Mouse (Mus musculus): ENCODE measurements around the gene Styx. TPM values are rescaled to one million over a fixed set of nuclear protein-coding genes. Genes with fewer than 3 reads are reported as not detected.

Gene Styx
- polyA plus RNA-seq (2016; fragmentation: Nextera tagmentation; extraction: Ambion mirVana), result 47.1 and 52.0 TPM in 2 replicates

DNA sequence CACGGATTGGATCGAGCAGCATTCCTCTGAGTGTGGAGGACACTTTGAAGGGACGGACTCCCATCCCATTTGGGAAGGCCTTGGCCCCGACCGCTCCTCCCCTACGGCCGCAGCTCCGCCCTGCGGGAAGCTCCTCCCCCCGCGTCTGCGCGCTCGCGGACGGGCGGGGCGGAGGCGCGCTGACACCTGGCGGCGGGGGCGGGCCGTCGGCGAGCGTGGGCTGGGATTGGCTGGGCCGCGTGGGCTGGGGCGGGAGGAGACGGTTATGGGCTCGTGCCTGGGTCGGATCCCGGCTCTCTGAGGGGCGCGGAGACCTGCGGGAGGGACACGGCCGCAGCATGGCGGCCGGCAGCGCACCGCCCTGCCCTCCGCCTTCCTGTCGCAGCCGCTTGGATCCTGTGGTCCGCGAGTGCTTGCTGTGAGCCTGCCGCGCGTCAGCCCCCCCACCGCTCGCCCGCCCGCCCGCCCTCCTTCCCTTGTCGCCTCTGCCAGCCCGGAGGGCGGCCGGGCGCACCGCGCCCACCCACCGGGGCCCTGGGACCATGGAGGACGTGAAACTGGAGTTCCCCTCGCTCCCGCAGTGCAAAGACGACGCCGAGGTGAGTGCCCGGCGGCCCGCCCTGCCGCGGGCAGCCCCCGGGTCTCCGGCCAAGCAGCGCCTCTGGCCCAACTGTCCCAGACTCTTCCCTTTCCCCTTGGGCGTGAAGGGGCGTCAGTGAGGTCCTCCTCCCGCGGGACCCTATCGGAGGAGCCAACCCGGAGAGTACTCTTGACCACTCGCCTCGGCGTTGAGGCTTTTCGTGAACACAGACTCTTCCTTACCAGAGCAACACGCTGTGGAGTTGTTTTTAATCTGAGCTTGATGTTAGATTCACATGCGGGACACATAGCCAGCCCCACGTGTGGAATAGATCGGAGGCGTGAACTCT, at the start of gene Styx:
TSS of gene Styx (plus strand) at position 163 of the 929 bp plus-strand sequence.
- Histone ChIP-seq H3K27me3 (replicated peaks) (no peaks in the 10 kb centered on the region), H3K27ac (no peak within 1 kb of the TSS), H3K4me1 (peaks cover 3% of the 10 kb centered on the region), H3K36me3 (peaks cover 18% of the 10 kb centered on the region), H3K4me3 (peak within 1 kb of the TSS; percentile 69), H3K4me2 (replicated peaks) (peak within 1 kb of the TSS; percentile 73), H3K9ac (peak within 1 kb of the TSS; percentile 72), H3K9me3 (no peaks in the 10 kb centered on the region)
- ATAC-seq (ENCODE audit: low FRiP score, low read depth), result peak; percentile 98
- under 1% methylated on average over 89 of the region's 93 CpGs for whole genome bisulfite sequencing

DNA sequence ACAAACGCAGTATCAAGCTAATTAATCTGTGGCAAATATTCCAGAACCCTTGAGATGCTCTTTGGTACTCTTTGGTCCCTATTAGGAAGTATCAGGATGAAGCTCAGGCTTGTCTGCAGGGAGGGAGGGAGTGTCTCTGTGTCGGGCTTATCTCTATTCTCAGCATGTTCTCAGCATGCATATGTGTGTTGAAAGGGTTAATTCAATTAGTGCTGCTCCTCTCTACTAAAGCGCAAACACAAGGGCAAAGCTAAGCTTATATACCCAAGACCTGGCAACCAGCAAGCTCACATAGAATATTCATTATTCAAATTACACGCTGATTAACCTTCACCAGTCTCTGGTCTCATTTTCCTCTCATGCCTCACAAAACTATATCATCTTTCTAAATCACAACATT, 47.0 kb upstream of the Styx start:
- H3K27me3 ChIP-seq (replicated peaks), result no peaks in the 10 kb centered on the region
- ATAC-seq (ENCODE audit: low FRiP score, low read depth), result peak; percentile 77
- H3K4me3 ChIP-seq, result no peak overlapping the region
- no peak overlapping the region for H3K9ac ChIP-seq
- no peak overlapping the region for H3K27ac ChIP-seq
- no peaks in the 10 kb centered on the region for H3K9me3 ChIP-seq
- H3K4me2 ChIP-seq (replicated peaks), result no peak overlapping the region
- peaks cover 22% of the 10 kb centered on the region for H3K36me3 ChIP-seq
- no peaks in the 10 kb centered on the region for H3K4me1 ChIP-seq
- 57% methylated on average over 4 of the region's 4 CpGs for WGBS

DNA sequence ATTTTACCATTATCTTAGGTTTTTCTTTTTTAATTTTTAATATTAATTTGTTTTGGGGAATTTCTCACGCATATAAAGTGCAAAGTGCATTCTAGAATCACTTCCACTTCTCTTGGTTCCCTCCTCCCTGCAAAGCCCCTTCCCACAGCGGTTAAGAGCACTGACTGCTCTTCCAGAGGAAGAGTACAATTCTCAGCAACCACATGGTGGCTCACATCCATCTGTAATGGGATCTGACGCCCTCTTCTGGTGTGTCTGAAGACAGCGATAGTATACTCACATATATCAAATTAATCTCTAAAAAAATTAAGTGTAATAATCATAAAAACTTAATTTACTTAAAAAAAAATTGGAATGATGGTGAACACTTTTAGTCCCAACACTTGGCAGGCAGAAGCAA, 46.5 kb upstream of the Styx start:
- H3K4me1 ChIP-seq, result no peaks in the 10 kb centered on the region
- no peak overlapping the region for H3K27ac ChIP-seq
- H3K4me3 ChIP-seq, result no peak overlapping the region
- no peak overlapping the region for H3K9ac ChIP-seq
- 71% methylated on average over 4 of the region's 4 CpGs for WGBS
- peaks cover 17% of the 10 kb centered on the region for H3K36me3 ChIP-seq
- ATAC-seq (ENCODE audit: low FRiP score, low read depth), result peak; percentile 39
- H3K27me3 ChIP-seq (replicated peaks), result no peaks in the 10 kb centered on the region
- H3K4me2 ChIP-seq (replicated peaks), result no peak overlapping the region
- H3K9me3 ChIP-seq, result no peaks in the 10 kb centered on the region

DNA sequence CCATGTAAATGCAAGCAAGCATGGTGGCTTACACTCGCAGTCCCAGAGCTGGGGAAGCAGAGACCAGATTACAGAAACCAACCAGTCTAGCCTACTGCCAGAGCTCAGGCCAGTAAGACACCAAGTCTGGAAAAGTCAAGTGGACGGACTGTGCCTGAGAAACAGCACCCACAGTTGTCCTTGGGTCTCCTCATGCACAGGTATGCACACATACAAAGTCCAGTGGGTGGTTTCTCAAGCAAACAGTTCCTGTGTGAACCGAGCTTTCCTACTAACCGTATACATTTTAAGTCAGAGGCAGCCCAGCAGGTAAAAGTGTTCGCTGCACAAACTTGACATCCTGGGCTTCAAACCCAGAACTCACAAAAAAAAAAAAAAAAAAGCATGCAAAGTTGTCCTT, 45.0 kb upstream of the Styx start:
- WGBS, result 90% methylated on average over 5 of the region's 5 CpGs
- Histone ChIP-seq H3K4me2 (replicated peaks) (no peak overlapping the region), H3K36me3 (peaks cover 8% of the 10 kb centered on the region), H3K9ac (no peak overlapping the region), H3K4me1 (no peaks in the 10 kb centered on the region), H3K4me3 (no peak overlapping the region), H3K27me3 (replicated peaks) (no peaks in the 10 kb centered on the region), H3K9me3 (no peaks in the 10 kb centered on the region), H3K27ac (no peak overlapping the region)
- ATAC-seq (ENCODE audit: low FRiP score, low read depth), result no peak

DNA sequence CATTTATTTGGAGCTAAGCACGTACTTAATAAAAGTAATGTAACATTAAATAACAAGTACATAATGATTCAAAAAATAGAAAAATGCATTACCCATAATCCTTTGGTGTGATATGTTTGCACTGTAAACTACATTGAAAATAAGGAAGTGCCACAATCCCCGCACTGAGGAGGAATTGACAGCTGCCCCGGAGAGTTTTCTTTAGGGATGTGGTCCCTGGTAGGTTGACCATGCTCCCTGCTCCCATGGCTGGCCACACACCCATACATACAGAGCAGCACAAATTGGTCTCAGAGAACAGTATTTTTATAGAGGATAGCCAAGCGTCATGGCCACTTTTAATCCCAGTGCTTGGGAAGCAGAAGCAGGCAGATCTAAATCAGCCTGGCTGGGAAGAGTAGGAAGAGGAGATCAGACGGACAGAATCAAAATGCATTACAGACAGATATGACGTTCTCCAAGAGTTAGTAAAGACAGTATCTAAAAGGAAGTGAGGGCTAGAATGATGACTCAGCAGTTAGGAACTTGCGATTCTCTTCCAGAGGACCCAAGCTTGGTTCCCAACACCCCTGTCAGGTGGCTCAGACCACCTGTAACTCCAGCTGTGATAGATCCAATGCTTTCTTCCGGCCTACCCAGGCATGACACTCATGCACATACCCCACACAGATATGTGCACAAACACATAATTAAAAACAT, 43.1 kb upstream of the Styx start:
- Histone ChIP-seq H3K9me3 (no peaks in the 10 kb centered on the region), H3K27ac (no peak overlapping the region), H3K36me3 (no peaks in the 10 kb centered on the region; the same call in 1 of the 2 replicates), H3K4me3 (no peak overlapping the region), H3K4me1 (no peaks in the 10 kb centered on the region), H3K4me2 (replicated peaks) (no peak overlapping the region), H3K9ac (no peak overlapping the region), H3K27me3 (replicated peaks) (no peaks in the 10 kb centered on the region)
- ATAC-seq (ENCODE audit: low FRiP score, low read depth), result no peak
- WGBS, result 94% methylated on average over 8 of the region's 8 CpGs

DNA sequence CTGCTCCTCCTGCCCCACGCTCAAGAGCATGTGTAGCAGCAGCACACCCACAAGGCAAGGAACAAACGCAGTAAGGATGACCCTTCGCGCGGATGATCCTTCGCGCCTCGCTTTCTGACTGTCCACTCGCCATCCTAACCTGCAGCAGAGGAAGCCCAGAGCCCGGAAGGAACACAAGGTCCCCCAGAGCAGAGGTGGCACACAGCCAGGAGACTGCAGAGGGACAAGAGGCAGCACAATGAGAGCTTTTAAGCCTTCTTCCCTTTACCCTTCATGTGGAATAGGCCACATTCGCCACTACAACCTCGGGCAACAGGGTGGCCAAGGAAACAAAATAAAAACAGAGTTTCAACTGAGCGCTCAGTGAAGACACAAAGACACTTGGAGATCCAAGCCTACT, 41.2 kb upstream of the Styx start:
- H3K4me2 ChIP-seq (replicated peaks), result no peak overlapping the region
- no peak for ATAC-seq (ENCODE audit: low FRiP score, low read depth)
- no peaks in the 10 kb centered on the region for H3K4me1 ChIP-seq
- H3K9me3 ChIP-seq, result no peaks in the 10 kb centered on the region
- no peaks in the 10 kb centered on the region for H3K27me3 ChIP-seq (replicated peaks)
- H3K27ac ChIP-seq, result no peak overlapping the region
- no peak overlapping the region for H3K9ac ChIP-seq
- H3K4me3 ChIP-seq, result no peak overlapping the region
- WGBS, result 92% methylated on average over 13 of the region's 13 CpGs
- no peaks in the 10 kb centered on the region; the same call in 1 of the 2 replicates for H3K36me3 ChIP-seq

DNA sequence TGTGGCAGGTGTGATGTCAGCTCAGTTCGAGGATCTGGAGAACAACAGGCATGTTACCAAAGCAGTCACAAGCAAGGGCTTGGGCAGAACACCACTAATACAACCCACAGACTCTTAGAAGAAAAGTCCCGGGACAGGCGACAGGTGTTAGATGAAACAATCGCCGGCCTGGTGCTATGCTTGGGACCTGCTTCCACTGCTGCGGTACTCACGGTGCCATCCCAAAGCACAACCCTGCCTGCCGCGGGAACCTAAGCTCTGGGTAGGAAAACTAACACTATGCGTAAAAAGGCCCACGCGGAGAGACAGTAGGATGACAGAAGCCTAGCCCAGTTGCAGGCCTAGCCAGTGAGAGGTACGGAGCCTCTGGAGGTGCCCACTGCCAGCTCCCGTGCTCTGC, 40.8 kb upstream of the Styx start:
- Histone ChIP-seq H3K36me3 (no peaks in the 10 kb centered on the region; the same call in 1 of the 2 replicates), H3K4me2 (replicated peaks) (no peak overlapping the region), H3K4me1 (no peaks in the 10 kb centered on the region), H3K27ac (no peak overlapping the region), H3K9me3 (no peaks in the 10 kb centered on the region), H3K9ac (no peak overlapping the region), H3K27me3 (replicated peaks) (no peaks in the 10 kb centered on the region), H3K4me3 (no peak overlapping the region)
- no peak for ATAC-seq (ENCODE audit: low FRiP score, low read depth)
- WGBS, result 91% methylated on average over 14 of the region's 14 CpGs

DNA sequence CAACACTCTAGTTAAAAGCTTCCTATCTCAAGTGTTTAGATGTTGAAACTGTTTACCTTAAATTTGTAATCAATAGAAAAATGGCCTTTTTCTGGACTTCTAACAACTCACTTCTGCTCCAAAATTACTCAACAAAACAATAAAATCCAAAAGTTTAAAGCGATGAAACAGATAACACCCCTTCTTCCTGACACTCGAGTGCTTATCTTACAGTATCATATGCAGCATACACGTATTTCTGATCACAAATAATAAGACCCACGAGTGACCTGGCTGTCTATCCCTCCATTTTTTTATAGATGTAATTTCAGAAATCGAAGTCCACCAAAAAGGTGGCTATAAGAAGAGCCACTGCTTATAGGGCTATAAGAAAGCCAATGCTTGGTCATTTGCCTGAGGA, 34.0 kb upstream of the Styx start:
- H3K4me1 ChIP-seq, result peaks cover 11% of the 10 kb centered on the region
- H3K4me2 ChIP-seq (replicated peaks), result peak overlapping the region; percentile 69
- H3K9me3 ChIP-seq, result no peaks in the 10 kb centered on the region
- H3K27ac ChIP-seq, result no peak overlapping the region
- no peaks in the 10 kb centered on the region for H3K36me3 ChIP-seq
- H3K9ac ChIP-seq, result 0 out of 2 replicates have a peak overlapping the region, but pooled peaks have one; percentile 29
- 80% methylated on average over 5 of the region's 5 CpGs for WGBS
- peak overlapping the region; percentile 89; the same call in 1 of the 2 replicates for H3K4me3 ChIP-seq
- 0 out of 2 replicates have a peak, but pooled peaks cover under 1% of the 10 kb centered on the region for H3K27me3 ChIP-seq (replicated peaks)
- ATAC-seq (ENCODE audit: low FRiP score, low read depth), result no peak

DNA sequence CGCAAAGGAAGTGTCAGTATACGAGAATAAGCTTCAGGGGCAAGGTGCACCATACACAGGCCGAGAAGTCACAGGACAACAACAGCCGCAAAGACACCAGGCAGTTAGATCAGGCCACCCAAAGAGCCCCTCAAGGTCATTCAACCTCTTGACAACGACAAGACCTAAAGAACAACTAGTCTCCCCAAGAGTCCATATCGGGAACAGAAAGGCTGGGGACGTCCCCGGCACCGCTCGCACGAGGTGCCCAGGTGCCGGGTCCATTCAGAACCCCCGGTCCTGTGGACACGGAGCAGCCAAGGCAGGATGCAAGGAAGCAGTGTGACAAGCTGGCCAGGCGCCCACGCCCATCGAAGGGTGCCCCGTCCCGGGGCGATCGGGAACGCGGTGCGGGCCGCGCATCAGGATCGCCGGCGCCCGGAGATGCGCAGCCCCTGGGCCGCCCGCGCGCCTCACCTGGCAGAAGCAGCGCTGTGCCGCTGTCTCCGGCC, 32.9 kb upstream of the Styx start:
- Histone ChIP-seq H3K36me3 (no peaks in the 10 kb centered on the region), H3K4me1 (peaks cover 11% of the 10 kb centered on the region), H3K4me3 (peak overlapping the region; percentile 89), H3K27ac (peak overlapping the region; percentile 79; the same call in 1 of the 2 replicates), H3K27me3 (replicated peaks) (0 out of 2 replicates have a peak, but pooled peaks cover 2% of the 10 kb centered on the region), H3K4me2 (replicated peaks) (peak overlapping the region; percentile 69), H3K9ac (peak overlapping the region; percentile 90), H3K9me3 (no peaks in the 10 kb centered on the region)
- WGBS, result under 1% methylated on average over 38 of the region's 38 CpGs
- peak; percentile 79 for ATAC-seq (ENCODE audit: low FRiP score, low read depth)

DNA sequence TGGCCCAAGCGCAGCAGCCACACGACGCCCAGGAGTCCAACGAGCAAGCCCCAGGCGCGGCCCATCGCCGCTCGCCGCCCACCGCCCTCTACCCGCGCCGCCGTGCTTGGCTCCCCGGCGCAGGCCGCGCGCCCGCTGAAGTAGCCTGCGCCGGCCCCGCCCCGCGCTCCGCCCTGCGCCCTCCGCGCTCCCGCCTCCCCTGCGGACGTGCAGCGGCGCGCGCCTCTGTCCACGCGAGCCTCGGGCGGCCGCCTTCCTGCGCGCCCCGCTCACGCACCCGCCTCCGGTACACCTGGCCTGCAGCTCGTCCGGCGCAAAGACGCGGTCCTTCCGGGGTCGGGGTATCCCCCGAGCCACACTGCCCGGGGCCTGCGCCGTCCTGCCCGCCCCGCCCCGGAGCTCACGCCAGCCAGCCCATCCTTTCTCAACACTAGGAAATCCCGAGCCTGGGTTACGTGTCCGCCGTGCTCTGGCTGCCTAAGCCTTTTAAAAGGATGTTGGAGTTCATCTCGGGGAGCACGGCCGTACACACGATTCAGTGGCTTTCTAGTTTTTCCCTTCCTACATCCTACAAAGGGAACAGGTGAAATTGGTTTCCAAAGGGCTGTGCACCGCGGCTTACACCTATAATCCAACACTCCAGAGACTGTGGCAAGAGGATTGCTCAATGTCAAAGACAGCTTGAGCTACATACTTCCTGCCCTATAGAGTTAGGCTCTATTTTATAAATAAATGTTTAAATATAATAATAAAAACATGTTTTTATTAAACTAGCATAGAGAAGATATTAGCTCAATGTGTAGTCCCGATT, 32.3 kb upstream of the Styx start, which contains the start of gene Ero1l:
TSS of gene Ero1l (minus strand) at position 346 of the 811 bp plus-strand sequence.
- 3% methylated on average over 68 of the region's 74 CpGs for WGBS
- Histone ChIP-seq H3K4me1 (peaks cover 11% of the 10 kb centered on the region), H3K27ac (peak within 1 kb of the TSS; percentile 79), H3K27me3 (replicated peaks) (0 out of 2 replicates have a peak, but pooled peaks cover 2% of the 10 kb centered on the region), H3K36me3 (no peaks in the 10 kb centered on the region), H3K4me2 (replicated peaks) (peak within 1 kb of the TSS; percentile 69), H3K4me3 (peak within 1 kb of the TSS; percentile 89), H3K9me3 (no peaks in the 10 kb centered on the region), H3K9ac (peak within 1 kb of the TSS; percentile 90)
- ATAC-seq (ENCODE audit: low FRiP score, low read depth), result peak; percentile 97

DNA sequence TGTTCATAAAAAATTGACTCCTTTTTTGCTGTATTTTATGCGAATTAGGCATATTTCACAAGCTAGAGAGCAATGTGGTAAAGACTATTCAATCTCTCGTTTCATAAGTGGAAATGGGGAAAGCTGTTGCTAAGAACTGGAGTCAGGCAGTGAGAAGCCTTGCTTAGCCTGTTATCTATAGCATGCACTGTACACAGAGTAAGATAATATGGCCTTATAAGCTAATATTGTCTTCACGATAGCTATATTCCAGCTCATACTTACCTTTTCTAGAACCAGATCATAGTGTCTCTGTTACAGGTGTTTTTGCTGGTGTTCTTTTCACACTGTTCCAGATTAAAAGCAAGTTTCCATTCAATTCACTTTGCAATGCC, 31.7 kb upstream of the Styx start:
- 76% methylated on average over 3 of the region's 3 CpGs for WGBS
- Histone ChIP-seq H3K4me2 (replicated peaks) (peak overlapping the region; percentile 69; the same call in 1 of the 2 replicates), H3K27me3 (replicated peaks) (0 out of 2 replicates have a peak, but pooled peaks cover 2% of the 10 kb centered on the region), H3K9me3 (no peaks in the 10 kb centered on the region), H3K4me3 (no peak overlapping the region), H3K27ac (no peak overlapping the region), H3K4me1 (peaks cover 11% of the 10 kb centered on the region), H3K36me3 (no peaks in the 10 kb centered on the region), H3K9ac (no peak overlapping the region)
- no peak for ATAC-seq (ENCODE audit: low FRiP score, low read depth)

All from neural tube, embryonic 12.5 days (tissue).